Mouse (Mus musculus) CD4-positive, CD25-positive, alpha-beta regulatory T cell, adult 4 months (primary cell): ENCODE results near the gene Stat5b. TPM values are rescaled to one million over a fixed set of nuclear protein-coding genes. Genes with fewer than 3 reads are reported as not detected.

Source experiments
- polyA plus RNA-seq, 2 experiments: library from polyadenylated mRNA; unstranded; fragments of 100-300 nt; shearing (Covaris generic); gene quantifications; one replicate each; pipeline ENCODE4 v1.2.1; 2017

Stat5b gene
- polyA plus RNA-seq, 2 experiments from 2014 or later: 39.3 to 53.2 TPM

Other genes starting within 250 kb of the Stat5b start
- gene Nkiras2, start 231.5 kb downstream of the Stat5b start, polyA plus RNA-seq: 10 to 100 TPM; 27.1 to 30.3 TPM
- 100 to 1,000 TPM; 426 to 510 TPM for gene Dnajc7, start 230.6 kb downstream of the Stat5b start, polyA plus RNA-seq
- gene Zfp385c, start 158.3 kb downstream of the Stat5b start, polyA plus RNA-seq: under 1 TPM in 1 of 2 experiments, not detected in 1; 0.23 TPM
- gene Dhx58, start 146.5 kb downstream of the Stat5b start, polyA plus RNA-seq: 10 to 100 TPM; 31.6 to 60.3 TPM
- 10 to 100 TPM; 11.1 to 13.2 TPM for gene Kat2a, start 138.3 kb downstream of the Stat5b start, polyA plus RNA-seq
- gene Hspb9, start 136.9 kb downstream of the Stat5b start, polyA plus RNA-seq: 1 to 10 TPM in 1 of 2 experiments, not detected in 1; 1.0 TPM
- 10 to 100 TPM; 21.2 to 35.8 TPM for gene Rab5c, start 112.5 kb downstream of the Stat5b start, polyA plus RNA-seq
- gene Kcnh4, start 90.8 kb downstream of the Stat5b start, polyA plus RNA-seq: not detected
- gene Hcrt, start 87.8 kb downstream of the Stat5b start, polyA plus RNA-seq: not detected
- gene Ghdc, start 79.8 kb downstream of the Stat5b start, polyA plus RNA-seq: 1 to 10 TPM; 2.7 to 3.1 TPM
- gene Stat5a, start 8.6 kb upstream of the Stat5b start, polyA plus RNA-seq: 10 to 100 TPM; 37.9 to 52.4 TPM
- gene Stat3, start 88.8 kb upstream of the Stat5b start, polyA plus RNA-seq: 100 to 1,000 TPM; 105 to 122 TPM
- gene Cavin1, start 120.2 kb upstream of the Stat5b start, polyA plus RNA-seq: 1 to 10 TPM; 1.8 to 3.1 TPM
- gene Atp6v0a1, start 158.7 kb upstream of the Stat5b start, polyA plus RNA-seq: 10 to 100 TPM in 1 of 2 experiments, 1 to 10 TPM in 1; 7.0 to 15.7 TPM
- 1 to 10 TPM; 7.6 to 7.9 TPM for gene Naglu, start 219.3 kb upstream of the Stat5b start, polyA plus RNA-seq
- under 1 TPM in 1 of 2 experiments, not detected in 1; 0.32 TPM for gene Hsd17b1, start 227.7 kb upstream of the Stat5b start, polyA plus RNA-seq
- gene Coasy, start 231.8 kb upstream of the Stat5b start, polyA plus RNA-seq: 10 to 100 TPM; 17.4 to 27.7 TPM
- gene Mlx, start 236.6 kb upstream of the Stat5b start, polyA plus RNA-seq: 10 to 100 TPM; 60.2 to 68.1 TPM
- 1 to 10 TPM; 8.4 to 9.8 TPM for gene Psmc3ip, start 244.7 kb upstream of the Stat5b start, polyA plus RNA-seq